In genomic region chr11:21219281-21219680, GRCm38 (mm10) we compare ENCODE assay signal across 24 mouse cellular contexts.
"Had no signal": no experiment of that assay in that cellular context is flagged by ENCODE, and none has a peak within 500 bp of the region (broad histone marks: within the 10 kb centered on the region; RNA-seq: fewer than 3 reads in every experiment).

No protein-coding gene starts in this region.

- H3K4me2 ChIP-seq: heart, embryonic 11.5 days; heart, embryonic 13.5 days; heart, embryonic 15.5 days; hindbrain, embryonic 13.5 days; hindbrain, embryonic 15.5 days; limb, embryonic 12.5 days; liver, embryonic 11.5 days; liver, embryonic 13.5 days; liver, embryonic 15.5 days had no signal

- H3K27me3 ChIP-seq: heart, embryonic 13.5 days; heart, embryonic 15.5 days; hindbrain, embryonic 13.5 days; hindbrain, embryonic 15.5 days; limb, embryonic 12.5 days; liver, embryonic 13.5 days; liver, embryonic 15.5 days had no signal

- DNase-seq: gastrocnemius, postnatal 14 days; gastrocnemius, postnatal 36 days; heart, adult 11 months; heart, adult 2 months; heart, postnatal 14 days; heart, postnatal 4 days; kidney, adult 18-20 months; kidney, adult 8-10 months; kidney, postnatal 10 days; kidney, postnatal 36 days; liver; liver, embryonic 13.5 days; liver, postnatal 0 days had no signal

- H3K27ac ChIP-seq: heart, adult 2 months; heart, embryonic 13.5 days; heart, embryonic 15.5 days; hindbrain, embryonic 13.5 days; hindbrain, embryonic 15.5 days; hindbrain, postnatal 0 days; left cerebral cortex, adult 2 months; limb, embryonic 10.5 days; limb, embryonic 12.5 days; liver, embryonic 13.5 days; liver, embryonic 15.5 days had no signal

- H3K9ac ChIP-seq: heart, embryonic 13.5 days; heart, embryonic 15.5 days; hindbrain, embryonic 13.5 days; hindbrain, embryonic 15.5 days; limb, embryonic 12.5 days; liver, embryonic 13.5 days; liver, embryonic 15.5 days; liver, postnatal 0 days had no signal

- H3K4me3 ChIP-seq: heart, adult 2 months; heart, embryonic 13.5 days; heart, embryonic 15.5 days; hindbrain, embryonic 13.5 days; hindbrain, embryonic 15.5 days; left cerebral cortex, adult 2 months; limb, embryonic 10.5 days; limb, embryonic 12.5 days; liver, embryonic 13.5 days; liver, embryonic 15.5 days had no signal

- H3K4me1 ChIP-seq: hindbrain, embryonic 13.5 days; hindbrain, embryonic 15.5 days; limb, embryonic 10.5 days; limb, embryonic 12.5 days had no signal

- H3K36me3 ChIP-seq: heart, embryonic 13.5 days; heart, embryonic 15.5 days; hindbrain, embryonic 13.5 days; hindbrain, embryonic 15.5 days; limb, embryonic 10.5 days; limb, embryonic 12.5 days; liver, embryonic 13.5 days; liver, embryonic 15.5 days had no signal

- H3K9me3 ChIP-seq: heart, embryonic 13.5 days; heart, embryonic 15.5 days; hindbrain, embryonic 13.5 days; hindbrain, embryonic 15.5 days; limb, embryonic 10.5 days; limb, embryonic 12.5 days; liver, embryonic 13.5 days; liver, embryonic 15.5 days had no signal
